Mouse (Mus musculus): Measurements from ENCODE around the gene Olfr556.
"Not testable (repeated sequence)": the region's sequence is repeated elsewhere in the genome, so short reads cannot be mapped to it uniquely, and the experiment has no call there.

Gene Olfr556

DNA sequence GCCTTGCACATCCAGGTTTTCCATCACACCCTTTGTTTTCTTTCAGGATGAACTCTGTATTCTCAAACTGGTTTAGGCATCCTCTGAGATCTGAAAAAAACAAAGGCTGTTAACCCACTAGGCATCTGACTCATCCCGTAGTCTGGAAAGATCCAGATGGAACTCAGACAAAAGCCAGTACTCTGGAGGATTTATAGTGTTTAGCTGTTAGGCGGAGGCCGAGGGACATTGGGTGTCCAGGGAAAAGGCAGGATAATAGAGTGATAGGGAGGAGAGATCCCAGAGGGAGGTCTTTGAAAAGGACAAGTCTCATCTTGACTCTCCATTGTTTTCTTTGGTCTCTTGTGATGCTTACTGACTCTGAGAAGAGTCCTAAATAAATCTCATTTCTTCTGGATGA, at the start of gene Olfr556:
TSS of gene Olfr556 (plus strand) at position 301 of the 400 bp plus-strand sequence.
- DNase-seq, result no peak

DNA sequence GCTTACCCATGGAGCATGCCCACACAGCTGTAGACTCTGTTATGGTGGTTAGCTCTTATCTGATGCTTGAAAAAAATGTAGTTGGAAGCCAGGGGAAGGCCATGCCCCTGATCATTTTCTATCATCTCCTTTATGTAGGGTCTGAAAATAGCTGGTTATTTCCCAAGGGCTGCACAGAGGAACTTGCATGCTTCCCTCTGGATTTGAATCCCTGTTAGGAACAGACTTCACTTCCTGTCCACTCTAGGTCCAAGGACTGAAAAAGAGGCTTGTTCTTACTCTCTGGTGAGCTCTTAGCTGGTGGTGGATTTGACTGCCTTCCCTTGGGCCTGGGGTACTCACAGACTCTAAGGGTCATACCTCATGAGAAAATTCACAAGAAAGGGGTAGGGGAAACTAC, 46.6 kb upstream of the Olfr556 start, which contains the start of gene Olfr553:
TSS of gene Olfr553 (minus strand) at position 101 of the 400 bp plus-strand sequence.
- DNase-seq, result no peak

DNA sequence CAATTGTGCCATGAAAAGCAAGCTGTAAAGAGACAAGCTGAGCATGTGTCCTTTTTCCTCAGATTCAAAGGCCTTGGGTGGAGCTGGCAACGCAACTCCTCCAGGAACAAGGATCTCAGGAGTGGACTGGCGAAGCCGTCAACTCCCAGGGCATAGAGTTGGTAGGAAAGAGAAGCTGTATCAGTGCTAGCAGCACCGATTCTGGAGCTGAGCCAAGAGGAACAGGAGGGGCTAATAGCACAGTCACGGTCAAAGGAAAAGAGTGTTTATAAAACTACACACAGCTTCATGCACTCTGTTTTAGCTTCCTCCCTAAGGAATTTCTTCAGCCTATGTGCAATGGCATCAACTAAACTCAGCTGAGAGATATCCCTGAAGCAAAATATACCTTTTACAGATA, 45.1 kb upstream of the Olfr556 start:
- DNase-seq, result no peak

DNA sequence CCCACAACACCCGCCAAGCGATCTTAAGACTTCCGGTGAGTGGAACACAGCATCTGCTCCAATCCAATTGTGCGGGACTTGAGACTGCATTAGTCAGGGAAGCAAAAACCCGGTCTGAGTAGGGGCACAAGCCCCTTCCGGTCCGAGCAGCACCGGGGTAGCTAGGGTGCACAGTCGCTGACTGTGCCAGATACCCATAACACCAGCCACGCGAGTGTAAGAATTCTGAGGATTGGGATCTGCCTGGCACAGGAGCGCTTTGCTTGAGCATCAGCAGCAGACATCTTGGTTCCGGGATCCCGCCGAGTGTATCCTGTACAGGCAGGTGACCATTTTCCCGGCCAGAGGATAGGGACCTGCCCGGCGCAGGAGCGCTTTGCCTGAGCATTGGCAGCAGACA, 44.3 kb upstream of the Olfr556 start:
- not testable (repeated sequence) for DNase-seq

DNA sequence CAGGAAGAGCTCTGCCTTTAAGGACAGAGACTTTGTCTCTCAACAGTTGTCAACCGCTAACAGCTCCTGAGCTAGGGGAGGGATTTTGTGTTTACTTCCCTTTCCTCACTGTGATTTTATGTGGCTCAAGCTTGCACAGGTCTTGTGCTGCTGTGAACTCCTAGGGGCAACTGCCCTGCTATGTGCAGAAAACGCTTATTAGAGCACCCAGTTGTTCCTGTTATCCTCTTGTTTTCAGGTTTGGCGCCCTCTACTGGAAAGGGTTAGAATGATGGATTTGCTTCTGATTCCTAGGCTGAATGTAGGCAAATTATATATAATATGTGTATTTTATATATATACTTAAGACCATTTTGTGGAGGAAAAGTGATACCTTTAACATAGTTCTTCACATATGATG, 28.0 kb upstream of the Olfr556 start:
- peak in 1 of 2 experiments; percentile 23 for DNase-seq

DNA sequence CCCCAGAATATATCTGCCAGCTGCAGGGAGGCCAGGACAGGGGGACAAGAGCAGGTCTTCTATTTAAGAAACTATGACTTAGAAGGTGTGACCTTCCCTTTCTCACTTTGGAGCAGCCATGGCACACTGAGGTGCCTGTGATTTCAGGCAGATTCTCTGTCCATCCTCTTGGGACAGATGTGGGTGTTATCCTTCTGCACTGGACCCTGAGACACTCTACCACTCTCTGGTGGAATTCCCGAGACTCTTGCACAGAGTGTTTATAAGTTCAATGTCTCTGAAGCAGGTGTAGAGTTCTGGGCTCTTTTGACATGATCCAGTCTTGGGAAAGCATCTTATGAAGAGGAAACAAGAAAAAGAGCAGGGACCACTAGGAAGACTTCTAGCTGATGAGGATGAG, 26.6 kb upstream of the Olfr556 start, which contains the start of gene Olfr554:
TSS of gene Olfr554 (plus strand) at position 301 of the 400 bp plus-strand sequence.
- DNase-seq, result no peak

DNA sequence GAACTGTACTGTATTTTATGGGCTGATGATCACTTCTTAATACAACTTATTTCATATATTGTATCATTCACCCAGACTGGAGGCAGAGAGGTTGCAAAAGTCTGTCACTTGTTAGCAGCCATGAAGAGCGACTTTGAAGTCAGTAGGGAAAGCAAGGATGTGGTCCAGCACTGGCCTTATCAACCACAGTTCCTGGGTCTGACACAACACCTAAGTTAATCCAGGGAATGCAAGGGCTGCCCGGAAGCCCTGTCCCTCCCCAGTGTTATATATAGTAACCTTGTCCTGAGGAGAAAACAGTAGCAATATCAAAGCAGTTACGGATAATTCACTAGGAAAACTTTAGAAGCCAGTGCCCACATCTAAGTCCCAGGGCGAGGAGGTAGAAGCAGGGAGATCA, 19.8 kb upstream of the Olfr556 start:
- not testable (repeated sequence) for DNase-seq

DNA sequence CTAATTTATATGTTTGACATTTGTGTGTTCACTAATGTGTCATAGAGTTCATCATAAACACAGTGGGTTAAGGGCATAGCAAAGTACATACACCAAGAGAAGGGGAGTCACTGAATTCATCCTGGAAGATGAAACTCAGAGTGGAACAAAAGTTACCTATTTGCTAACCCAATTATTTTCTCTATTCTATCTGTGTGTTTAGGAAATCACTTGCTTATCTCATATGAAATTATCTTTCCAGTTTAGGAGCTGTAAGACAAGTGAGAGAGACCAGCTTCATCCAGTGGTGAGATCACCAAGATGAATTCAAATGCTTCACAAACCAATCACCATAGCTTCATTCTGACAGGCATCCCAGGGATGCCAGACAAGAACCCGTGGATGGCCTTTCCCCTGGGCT, 6.2 kb upstream of the Olfr556 start, which contains the start of gene Olfr555:
TSS of gene Olfr555 (plus strand) at position 301 of the 400 bp plus-strand sequence.
- DNase-seq, result no peak

DNA sequence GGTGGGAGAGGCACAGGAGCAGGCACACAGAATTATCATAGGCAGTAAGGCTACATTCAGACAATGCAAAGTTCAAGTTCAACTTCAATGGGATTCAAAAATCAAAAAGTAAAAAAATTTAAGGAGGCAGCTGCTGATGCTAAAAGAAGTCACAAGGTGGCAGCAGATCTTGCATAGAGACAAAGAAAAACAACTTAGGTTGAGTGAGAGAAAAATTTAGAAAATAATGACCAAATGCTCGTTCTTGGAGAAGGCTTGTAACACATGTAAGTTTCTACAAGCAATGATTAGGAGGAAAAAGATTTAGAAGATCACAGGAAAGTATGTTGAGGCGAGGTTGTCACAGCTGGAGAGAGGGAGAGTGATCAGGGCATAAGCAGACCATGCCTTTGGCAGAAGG, 679 bp downstream of the Olfr556 start:
- no peak for DNase-seq

DNA sequence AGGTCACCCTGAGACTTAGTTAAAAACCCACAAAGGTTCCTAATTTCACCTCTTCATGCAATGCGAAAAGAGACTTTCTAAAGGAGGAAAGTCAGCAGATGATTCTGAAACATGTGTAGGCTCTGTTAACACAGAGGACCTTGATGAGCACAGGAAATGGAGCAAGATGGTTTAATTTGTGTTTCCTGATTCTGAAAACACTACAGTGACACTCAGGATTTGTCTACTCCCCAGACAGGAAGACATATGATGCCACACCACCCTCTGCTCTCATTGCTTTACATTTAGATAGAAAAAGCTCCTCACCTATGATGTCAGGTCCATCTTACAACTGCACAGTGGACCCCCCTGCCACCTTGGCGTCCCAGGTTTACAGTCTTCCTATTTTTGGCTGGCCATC, 11.5 kb downstream of the Olfr556 start:
- no peak for DNase-seq

DNA sequence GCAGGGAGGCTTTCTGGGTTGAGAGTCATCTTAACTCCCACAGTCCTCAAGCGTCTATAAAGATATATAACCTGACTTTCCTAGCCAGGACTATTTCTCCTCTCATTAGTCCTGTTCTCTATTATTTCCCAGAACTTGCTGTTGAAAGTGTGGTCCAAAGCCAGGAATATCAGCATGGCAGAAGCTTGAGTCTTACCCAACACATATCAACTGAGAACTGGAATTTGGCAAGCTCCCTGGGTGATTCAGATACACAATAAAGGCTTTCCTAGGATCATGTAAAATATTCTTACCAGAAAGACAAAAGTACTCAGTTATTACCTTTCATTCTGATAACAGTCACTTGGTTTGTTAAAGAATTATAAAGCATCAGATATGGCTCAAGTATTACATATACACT, 17.2 kb downstream of the Olfr556 start:
- DNase-seq, result no peak

DNA sequence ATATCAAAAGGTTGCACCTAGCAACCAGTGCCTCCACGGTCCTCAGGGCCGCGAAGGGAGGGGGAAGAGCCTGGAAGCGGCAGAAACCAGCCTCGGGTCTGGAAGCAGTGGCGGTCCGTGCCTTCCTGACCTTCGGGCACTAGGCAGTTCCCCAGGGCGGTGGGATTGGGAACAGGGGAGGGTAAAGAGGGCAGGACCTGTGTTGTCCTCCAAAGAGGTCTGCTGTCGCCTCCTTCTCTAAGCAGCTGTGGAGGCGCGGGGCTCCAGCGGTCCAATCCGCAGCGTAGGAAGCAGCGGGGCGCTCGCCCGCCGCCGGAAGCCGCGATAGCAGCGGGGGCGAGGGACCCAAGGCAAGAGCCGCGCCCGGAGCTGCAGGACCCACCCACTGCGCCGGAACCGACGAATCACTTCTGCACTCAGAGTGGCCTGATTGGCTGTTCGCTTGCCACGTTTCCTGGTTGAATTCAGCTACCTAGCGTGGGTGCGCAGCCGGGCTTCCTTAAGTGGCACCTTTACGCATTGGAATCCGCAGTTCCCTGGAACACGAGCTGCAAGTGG, 22.3 kb downstream of the Olfr556 start, which contains the start of gene Trim68:
TSS of gene Trim68 (minus strand) at position 384 of the 558 bp plus-strand sequence.
- DNase-seq, result peak; percentile 92 to 95

DNA sequence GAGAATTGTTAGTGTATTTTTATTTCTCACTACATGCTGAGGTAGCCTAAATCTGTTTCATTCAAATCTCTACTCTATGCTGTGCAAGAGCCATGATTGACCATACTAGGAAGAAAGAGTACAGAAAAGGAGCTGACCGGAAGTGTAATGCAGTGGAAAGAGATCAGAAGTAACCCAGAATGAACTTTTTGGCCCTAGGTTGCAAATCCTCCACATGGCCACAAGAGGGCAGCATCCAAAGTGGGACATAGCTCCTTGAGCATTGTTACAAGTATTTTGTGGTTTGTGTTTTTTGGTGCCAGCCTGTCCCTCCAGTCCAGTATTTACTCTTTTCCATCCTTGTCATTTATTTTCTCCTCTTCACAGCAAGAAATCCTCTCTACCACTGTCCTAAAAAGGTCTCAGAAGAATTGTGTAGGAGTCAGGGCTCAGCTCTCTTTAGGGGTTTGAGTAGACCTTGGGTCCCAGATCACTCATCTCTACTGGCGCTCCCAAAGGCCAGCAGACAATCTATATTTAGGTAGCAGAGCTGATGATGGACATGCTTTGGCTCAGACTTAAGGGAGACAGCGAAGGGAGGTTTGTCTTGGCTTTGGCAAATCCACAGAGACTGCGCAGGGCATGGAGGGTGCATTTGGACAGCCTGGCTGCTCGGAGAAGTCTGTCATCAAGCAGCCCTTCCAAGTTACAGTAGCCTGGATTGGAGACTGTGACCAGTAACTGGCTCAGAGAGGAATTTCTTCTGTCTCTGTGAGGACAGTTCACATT, 30.8 kb downstream of the Olfr556 start, which contains the start of gene Olfr557:
TSS of gene Olfr557 (plus strand) at position 553 of the 768 bp plus-strand sequence.
- DNase-seq, result peak; percentile 11 to 15

DNA sequence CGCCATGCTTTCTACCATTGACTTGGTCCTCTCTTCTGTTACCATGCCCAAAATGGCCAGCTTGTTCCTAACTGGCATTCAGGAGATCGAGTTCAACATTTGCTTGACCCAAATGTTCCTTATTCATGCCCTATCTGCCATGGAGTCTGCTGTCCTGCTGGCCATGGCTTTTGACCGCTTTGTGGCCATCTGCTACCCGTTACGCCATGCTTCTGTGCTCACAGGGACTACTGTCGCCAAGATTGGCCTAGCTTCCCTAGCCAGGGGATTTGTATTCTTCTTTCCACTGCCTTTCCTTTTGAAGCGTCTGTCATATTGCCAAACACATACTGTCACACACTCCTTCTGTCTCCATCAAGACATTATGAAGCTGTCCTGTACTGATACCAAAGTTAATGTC, 33.8 kb downstream of the Olfr556 start:
- no peak for DNase-seq

DNA sequence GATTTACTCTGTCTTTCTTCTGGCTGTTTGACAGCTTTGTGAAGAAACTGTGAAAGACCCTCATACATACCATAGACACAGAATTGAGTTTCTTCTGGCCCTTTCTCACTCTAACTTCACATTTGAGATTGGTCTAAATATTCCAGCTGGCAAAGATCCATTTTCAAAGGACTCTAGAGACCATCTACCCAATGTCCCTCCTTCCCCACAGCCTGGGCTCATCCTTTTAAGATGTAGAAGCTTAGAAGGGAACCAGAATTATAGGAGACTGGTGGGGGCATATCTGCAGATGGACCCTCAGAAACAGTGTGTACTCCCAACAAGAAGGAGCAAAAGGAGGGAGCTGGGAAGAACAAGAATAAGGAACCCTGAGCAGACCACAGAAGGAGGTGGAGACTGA, 37.2 kb downstream of the Olfr556 start, which contains the start of gene Olfr558:
TSS of gene Olfr558 (plus strand) at position 301 of the 400 bp plus-strand sequence.
- no peak for DNase-seq

DNA sequence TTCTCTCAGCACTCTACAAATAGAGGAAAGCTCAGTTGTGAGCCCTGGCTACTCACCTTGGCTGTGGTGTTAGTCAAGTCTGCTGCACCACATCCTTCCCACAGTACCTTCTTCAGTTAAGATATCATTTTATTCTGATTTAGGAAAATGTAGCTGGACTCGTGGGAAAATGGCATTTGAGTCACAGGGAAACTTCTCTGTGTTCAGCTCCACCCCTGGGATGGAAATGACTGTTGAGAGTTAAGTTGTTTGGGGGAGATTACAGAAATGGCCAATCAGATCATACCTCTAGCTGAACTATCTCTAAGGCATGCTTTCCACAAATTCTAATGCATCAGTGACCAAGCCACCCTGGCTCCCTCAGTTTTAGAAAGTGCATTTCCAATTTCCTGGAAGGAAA, 54.3 kb downstream of the Olfr556 start, which contains the start of gene Olfr33:
TSS of gene Olfr33 (minus strand) at position 101 of the 400 bp plus-strand sequence.
- no peak for DNase-seq
